Mouse (Mus musculus) hematopoietic multipotent progenitor cell, adult 10-12 weeks (in vitro differentiated cells): ENCODE measurements around the gene Otof. TPM values are rescaled to one million over a fixed set of nuclear protein-coding genes. Genes with fewer than 3 reads are reported as not detected.

Experiments used
- polyA plus RNA-seq: library from polyadenylated mRNA; stranded (reverse); fragments of >175 nt; gene quantifications from 2 replicates; pipeline ENCODE4 v1.2.3, GENCODE M21; 2012; ENCODE audit warnings: low replicate concordance

Gene Otof
- polyA plus RNA-seq, result 0.04 and 0.10 TPM in 2 replicates

DNA sequence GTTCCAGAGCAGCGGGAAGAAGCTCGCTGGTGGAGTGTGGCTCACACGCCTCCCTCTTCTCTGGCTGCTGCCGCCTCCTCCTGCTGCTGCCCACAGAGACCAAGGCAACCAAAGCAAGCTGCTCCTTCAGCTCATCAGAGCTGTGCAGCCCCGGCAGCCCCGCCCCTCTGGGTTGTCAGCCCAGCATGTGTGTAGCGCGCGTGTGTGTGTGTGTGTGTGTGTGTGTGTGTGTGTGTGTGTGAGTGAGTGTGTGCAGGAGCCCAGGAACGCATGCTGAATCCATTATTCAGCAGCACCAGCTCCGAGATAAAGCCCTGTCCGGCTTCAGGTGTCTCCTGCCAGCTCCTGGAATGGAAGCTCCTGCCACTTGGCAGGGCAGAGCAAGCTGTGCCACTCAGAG is at the start of gene Otof:
Gene Otof (minus strand): TSS at position 112 of the 400 bp plus-strand sequence.

DNA sequence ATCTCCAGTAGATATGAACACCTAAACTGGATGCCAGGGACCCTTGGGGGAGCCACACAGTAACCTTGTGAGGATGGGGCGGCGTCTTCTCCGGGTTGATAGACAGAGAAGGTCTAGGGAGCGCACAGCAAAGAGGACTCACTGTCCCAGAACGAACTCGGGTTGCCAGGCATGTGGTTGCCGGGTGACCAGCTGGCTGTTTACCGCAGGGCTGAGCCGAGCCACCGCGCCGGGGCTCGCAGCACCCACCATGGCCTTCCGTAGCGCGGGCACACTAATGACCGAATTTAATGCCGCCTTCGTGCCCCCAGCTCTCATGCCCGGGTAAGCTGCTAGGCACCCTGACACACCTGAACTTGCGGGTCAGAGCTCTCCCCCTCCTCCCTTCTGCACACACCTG is 4.1 kb upstream of the Otof start, which contains the start of gene 1700001C02Rik:
Gene 1700001C02Rik (plus strand): TSS at position 187 of the 400 bp plus-strand sequence.

Other genes starting within 250 kb of the Otof start
- gene Selenoi, start 229.4 kb downstream of the Otof start, polyA plus RNA-seq, result 0.46 and 1.3 TPM in 2 replicates
- 0.08 TPM in 1 of 2 replicates, not detected in the other for gene Drc1, start 180.5 kb downstream of the Otof start, polyA plus RNA-seq
- not detected in 2 replicates for gene 1700001C02Rik, start 4.1 kb upstream of the Otof start, polyA plus RNA-seq
- gene Cib4, start 83.9 kb upstream of the Otof start, polyA plus RNA-seq, result not detected in 2 replicates
- 0.28 and 0.60 TPM in 2 replicates for gene Kcnk3, start 126.2 kb upstream of the Otof start, polyA plus RNA-seq
- 17.5 and 27.8 TPM in 2 replicates for gene Slc35f6, start 186.0 kb upstream of the Otof start, polyA plus RNA-seq
- 109 and 110 TPM in 2 replicates for gene Cenpa, start 204.8 kb upstream of the Otof start, polyA plus RNA-seq
- gene Dpysl5, start 249.6 kb upstream of the Otof start, polyA plus RNA-seq, result 0.25 and 0.65 TPM in 2 replicates